Mouse (Mus musculus): ENCODE data around the gene Nr2f6.

Nr2f6 gene

GRCm38 (mm10) chr8:71385212-71385835 lies 3.6 kb upstream of the Nr2f6 start:
- WGBS, result 79% methylated on average over 12 of the region's 12 CpGs

- WGBS, result 82% methylated on average over 3 of the region's 3 CpGs
These were observed 2.1 kb upstream of the Nr2f6 start for GRCm38 (mm10) chr8:71383860-71384259.

- WGBS, result 57% methylated on average over 12 of the region's 12 CpGs
These were observed 1.6 kb upstream of the Nr2f6 start for GRCm38 (mm10) chr8:71383396-71383795.

GRCm38 (mm10) chr8:71381971-71382961 lies 506 bp upstream of the Nr2f6 start:
- WGBS, result 3% methylated on average over 75 of the region's 80 CpGs

DNA sequence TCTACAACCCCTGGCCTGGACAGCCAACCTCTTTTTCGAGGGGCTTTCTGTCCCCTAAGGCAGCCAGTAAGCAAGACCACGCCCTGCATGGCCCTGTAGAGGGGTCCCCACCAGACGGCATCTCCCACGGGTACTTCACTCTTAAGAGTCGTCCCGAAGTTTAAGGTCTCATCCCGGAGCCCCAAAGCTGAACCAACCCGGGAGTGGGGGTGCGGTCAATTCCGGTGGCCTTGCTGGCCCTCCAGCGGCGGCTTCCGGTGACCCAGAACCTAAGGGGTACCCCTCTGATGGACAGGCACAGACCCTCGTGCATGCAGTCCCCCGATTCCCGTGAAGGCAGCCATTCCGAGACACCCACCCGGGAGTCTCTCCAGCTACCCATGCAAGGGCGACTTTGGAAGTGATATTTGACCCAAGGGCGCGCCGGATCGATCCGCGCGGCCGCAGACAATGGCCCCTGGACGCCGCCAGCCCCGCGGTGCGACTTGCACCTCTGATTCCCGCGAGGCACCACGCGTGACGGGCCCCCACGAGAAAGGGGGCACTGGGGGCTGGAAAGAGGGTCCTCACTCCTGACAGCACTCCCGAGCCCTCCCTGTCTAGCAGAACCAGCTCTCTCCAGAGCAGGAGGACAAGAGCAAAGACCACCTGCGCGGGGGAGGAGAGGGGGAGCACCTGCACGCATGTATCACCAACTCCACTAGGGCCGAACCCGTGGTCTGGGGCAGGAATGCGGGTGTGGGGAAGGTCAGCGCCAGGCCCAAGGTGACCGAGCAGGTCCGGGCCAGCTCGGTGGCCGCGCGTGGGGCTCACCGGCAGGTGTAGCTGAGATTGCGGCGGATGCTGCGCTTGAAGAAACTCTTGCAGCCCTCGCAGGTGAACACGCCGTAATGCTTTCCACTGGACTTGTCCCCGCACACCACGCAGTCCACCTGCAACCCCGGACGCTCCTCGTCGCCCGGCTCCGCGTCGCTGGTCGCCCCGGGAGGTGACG lies 1.3 kb downstream of the Nr2f6 start:
- 2% methylated on average over 72 of the region's 72 CpGs for WGBS

DNA sequence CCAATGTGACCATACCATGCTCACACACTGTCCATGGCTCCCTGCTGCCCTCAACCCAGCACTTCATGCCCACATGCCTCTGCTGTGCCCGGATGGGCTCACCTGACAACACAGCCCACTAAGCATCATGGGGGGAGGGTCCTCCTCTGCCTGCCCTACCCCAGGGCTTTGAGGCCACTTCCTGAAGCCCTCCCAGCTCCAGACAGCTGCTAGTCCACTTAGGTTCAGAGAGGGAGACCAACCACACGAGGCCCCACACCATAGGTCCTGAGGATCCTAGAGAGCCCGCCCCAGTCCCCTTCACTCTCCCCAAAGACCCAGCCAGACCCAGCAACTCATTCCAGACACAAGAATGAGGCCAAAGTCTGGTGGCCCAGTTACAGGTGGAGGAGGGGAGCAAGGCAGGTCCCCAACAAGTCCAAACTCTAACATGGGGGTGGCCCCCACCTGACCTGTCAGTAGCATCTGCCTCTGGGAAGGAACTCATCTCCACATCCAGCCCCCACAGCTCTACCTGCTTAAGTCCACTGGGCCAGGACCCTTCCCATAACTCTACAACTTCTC lies 2.2 kb downstream of the Nr2f6 start:
- WGBS, result 79% methylated on average over 3 of the region's 3 CpGs

DNA sequence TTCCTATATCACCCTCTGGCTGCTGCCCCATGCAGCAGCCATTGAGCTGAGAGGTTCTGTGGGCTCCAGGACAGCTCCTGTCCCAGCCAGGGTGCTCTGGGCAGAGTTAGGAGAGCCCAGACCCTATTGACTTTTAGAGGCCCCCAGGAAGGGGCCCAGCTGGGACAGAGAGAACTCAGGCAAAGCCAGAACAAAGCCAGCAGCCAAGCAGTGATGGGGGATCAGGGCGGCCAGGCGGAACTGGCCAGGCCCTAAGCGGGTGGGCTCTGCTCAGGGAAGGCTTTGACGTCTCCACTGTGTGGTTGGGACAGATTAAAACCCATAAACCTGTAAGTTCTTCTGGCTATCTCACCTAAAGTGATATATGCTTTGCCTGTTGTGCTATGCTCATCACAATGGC lies 2.8 kb downstream of the Nr2f6 start:
- WGBS, result 82% methylated on average over 4 of the region's 4 CpGs

DNA sequence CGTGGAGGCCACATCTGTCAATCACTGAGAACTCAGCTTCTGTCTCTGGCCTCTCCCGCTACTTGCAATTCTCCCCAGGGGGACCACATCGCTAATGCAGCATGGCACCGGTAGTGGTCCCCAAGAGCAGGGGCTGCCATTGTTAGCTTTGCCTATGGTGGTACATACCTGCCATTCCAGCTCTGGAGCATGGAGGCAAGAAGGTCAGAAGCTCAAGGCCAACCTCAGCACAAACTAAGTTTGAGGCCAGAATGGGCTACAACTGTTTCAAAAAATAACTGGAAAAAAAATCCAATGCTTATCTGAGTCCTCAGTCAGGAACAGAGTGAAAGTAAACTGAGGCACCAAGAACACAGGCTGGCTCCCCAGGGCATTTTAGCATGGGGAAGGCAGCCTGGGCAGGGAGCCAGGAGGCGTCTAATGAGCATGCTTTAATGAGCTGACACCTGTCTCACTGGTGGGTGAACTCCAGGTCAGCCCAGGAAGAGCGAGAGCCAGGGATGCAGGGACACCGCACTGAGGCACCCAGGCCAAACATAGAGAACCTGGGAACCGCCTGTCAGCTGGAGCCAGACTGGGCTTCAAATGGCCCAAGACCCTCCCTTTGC lies 5.2 kb downstream of the Nr2f6 start:
- WGBS, result 57% methylated on average over 8 of the region's 8 CpGs

- 24% methylated on average over 74 of the region's 74 CpGs for WGBS
These were observed 6.0 kb downstream of the Nr2f6 start for GRCm38 (mm10) chr8:71375581-71376422.

- 80% methylated on average over 17 of the region's 17 CpGs for WGBS
These were observed 7.0 kb downstream of the Nr2f6 start for GRCm38 (mm10) chr8:71374616-71375206.

DNA sequence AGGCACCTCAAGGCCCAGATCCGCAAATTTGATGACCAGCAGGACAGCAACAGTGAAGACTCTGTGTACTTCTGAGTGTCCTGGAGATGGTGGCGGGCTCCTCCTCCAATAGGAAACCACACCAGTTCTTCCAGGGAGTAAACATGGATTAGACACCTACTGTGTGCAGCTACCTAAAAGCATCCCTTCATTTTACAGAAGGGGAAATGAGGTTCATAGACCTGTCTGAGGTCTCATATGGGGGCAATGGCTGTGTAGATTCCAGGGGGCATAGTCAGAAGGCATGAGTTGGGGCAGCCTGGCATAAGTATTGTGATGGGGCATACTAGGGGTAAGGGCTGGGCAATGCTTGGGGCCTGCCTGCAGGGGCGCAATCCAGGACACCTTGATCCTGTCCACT lies 8.8 kb downstream of the Nr2f6 start:
- WGBS, result 91% methylated on average over 3 of the region's 3 CpGs

DNA sequence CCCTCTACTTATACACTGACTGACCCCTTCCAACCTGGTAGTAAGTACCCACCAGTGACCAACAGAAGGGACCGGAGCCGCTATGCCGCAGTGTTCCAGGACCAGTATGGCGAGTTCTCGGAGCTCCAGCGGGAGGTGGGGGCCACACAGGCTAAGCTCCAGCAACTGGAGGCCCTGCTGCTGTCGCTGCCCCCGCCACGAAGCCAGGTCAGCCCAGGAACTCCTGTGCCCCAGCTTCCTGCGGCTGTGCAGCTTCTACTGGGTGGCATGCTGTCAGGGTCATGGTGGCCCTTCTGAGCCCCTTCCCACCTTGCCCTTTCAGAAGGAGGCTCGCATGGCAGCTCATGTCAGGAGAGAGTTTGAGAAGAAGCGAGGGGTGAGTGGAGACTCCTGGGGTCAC lies 9.3 kb downstream of the Nr2f6 start:
- 89% methylated on average over 12 of the region's 12 CpGs for WGBS

DNA sequence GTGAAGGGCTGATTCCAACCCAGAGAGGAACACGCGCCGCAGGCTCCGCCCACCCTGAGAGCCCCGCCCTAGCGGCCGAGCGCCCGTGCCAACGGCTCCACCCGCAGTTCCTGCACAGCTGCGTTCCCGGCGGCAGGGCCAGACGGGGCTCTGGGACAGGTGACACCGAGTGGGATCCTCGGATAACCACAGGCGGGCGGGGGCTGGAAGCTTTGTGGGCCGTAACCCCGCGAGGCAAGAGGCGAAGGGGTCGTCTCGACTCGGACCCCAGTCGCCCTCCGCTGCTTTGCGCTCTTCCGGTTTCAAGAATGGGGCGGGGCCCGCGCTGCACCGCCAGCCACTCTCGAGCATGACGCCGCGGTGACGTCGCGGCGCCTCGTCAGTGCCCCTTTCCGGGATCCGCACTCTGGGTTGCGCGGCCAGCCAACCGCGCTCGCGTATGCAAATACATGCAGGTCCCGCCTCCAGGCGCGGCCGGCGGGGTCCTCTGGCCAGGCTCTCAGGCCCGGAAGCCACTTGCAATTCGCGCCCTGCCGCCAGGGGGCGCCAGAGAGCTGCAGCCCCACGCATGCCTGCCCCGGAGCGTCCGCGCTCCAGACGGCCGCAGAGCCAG lies 10.4 kb downstream of the Nr2f6 start, which contains the start of gene Ocel1:
TSS of gene Ocel1 (plus strand) at position 63 of the 613 bp plus-strand sequence.
- WGBS, result under 1% methylated on average over 68 of the region's 68 CpGs

DNA sequence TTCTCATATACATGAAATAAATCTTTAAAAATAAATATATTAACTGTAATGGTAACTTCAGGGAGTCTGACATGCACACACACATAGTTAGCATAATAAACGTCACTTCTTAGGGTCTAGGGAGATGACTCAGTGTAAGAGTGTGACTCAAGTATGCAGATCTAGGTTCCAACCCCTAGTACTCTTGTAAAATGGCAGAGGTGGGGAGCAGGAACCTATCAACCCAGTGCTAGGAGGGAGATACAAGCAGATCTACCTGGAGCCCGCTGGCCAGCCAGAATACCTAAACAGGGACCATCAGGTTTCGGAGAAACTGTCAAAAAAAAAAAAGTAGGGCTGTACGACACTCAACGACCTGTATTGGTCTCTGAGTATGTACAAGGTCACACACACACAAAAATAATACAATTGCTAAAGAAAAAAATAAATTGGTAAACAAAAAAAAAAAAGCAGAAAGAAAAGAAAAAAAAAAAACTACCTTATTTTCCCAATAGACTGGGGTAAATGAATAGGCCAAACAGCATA lies 11.0 kb downstream of the Nr2f6 start:
- 10% methylated on average over 5 of the region's 5 CpGs for WGBS

DNA sequence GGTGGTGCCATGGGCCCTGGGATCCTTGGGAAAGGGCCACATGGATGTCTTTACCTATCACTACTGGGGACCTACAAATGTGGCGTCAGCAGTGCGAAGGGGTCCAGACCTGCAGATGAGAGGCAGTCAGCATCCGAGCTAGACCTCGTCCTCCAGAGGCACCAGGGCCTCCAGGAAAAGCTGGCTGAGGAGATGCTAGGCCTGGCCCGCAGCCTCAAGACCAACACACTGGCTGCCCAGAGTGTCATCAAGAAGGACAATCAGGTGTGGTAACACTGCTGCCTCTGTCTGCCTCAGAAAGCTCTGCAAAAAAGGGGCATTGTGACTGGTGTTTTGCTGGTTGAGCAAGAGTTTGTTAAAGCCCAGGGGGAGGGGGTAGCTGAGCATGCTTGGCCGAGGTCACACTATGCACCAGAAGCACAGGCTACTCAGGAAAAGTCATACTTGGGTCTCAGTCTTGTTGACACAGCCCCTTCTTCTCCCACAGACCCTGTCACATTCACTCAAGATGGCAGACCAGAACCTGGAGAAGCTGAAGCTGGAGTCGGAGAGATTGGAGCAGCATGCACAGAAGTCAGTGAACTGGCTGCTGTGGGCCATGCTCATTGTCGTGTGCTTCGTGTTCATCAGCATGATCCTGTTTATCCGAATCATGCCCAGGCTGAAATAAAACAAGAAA lies 12.6 kb downstream of the Nr2f6 start:
- WGBS, result 87% methylated on average over 10 of the region's 10 CpGs

GRCm38 (mm10) chr8:71367529-71368176 lies 14.1 kb downstream of the Nr2f6 start:
- WGBS, result 30% methylated on average over 17 of the region's 17 CpGs

GRCm38 (mm10) chr8:71366771-71367528 lies 14.8 kb downstream of the Nr2f6 start, which contains the start of gene Use1:
TSS of gene Use1 (plus strand) at chr8:71366848.
- WGBS, result under 1% methylated on average over 56 of the region's 56 CpGs
